Mouse (Mus musculus) midbrain, postnatal 0 days (tissue): ENCODE measurements at regions not wholly inside any gene's neighbourhood (a gene's known extent, or its start where the extent isn't known, plus 50 kb on each side); places are given as distances from the start of the nearest gene placed in this dataset.

Experiments used
- ATAC-seq: fragments of 200-750 bp; cut with Nextera tagmentation; 2 replicates; pipeline ENCODE4 v1.8.0; 2017; ENCODE audit warnings: moderate number of reproducible peaks, mild to moderate bottlenecking, moderate TSS enrichment, moderate library complexity; ENCODE audit not compliant: low FRiP score
- DNase-seq: peaks from one replicate; pipeline ENCODE4 v3.0.0-alpha.2; 2015; ENCODE audit warnings: low spot score
- H3K27ac ChIP-seq: fragments of 300-500 bp; sonication (generic); 2 replicates; pipeline ENCODE4 v1.5.1; 2014; ENCODE audit warnings: low read depth, mild to moderate bottlenecking, low read length, mixed read lengths
- H3K27me3 ChIP-seq: fragments of 300-500 bp; sonication (generic); 2 replicates; pipeline ENCODE4 v1.6.1; 2014; ENCODE audit warnings: low read length, control low read depth, mixed read lengths; ENCODE audit not compliant: insufficient read depth
- H3K36me3 ChIP-seq: fragments of 300-500 bp; sonication (generic); 2 replicates; pipeline ENCODE4 v1.6.1; 2014; ENCODE audit warnings: low read length, control low read depth, mixed read lengths; ENCODE audit not compliant: insufficient read depth
- H3K4me1 ChIP-seq: fragments of 300-500 bp; sonication (generic); 2 replicates; pipeline ENCODE4 v1.6.1; 2014; ENCODE audit warnings: mild to moderate bottlenecking, control low read depth, antibody characterized with exemption, low read length, mixed read lengths; ENCODE audit not compliant: insufficient read depth
- H3K4me2 ChIP-seq: fragments of 300-500 bp; sonication (generic); 2 replicates; pipeline ENCODE4 v1.6.1; 2014; ENCODE audit warnings: low read depth, mild to moderate bottlenecking, low read length, mixed read lengths; ENCODE audit not compliant: poor library complexity, severe bottlenecking
- H3K4me3 ChIP-seq: fragments of 300-500 bp; sonication (generic); 2 replicates; pipeline ENCODE4 v1.5.1; 2014; ENCODE audit warnings: low read depth, mild to moderate bottlenecking, low read length, moderate library complexity
- H3K9ac ChIP-seq: fragments of 300-500 bp; sonication (generic); replicated peaks from 2 replicates; pipeline ENCODE4 v1.6.1; 2014; ENCODE audit warnings: mild to moderate bottlenecking, low read length, moderate library complexity, mixed read lengths; ENCODE audit not compliant: poor library complexity, severe bottlenecking
- H3K9me3 ChIP-seq: fragments of 300-500 bp; sonication (generic); 2 replicates; pipeline ENCODE4 v1.6.1; 2016; ENCODE audit warnings: low read length, control low read depth
- CTCF ChIP-seq: IDR thresholded peaks from 2 replicates; pipeline ENCODE4 v1.5.1; 2016; ENCODE audit warnings: antibody characterized with exemption, mild to moderate bottlenecking
- WGBS: fragments of 180-500 bp; shearing (Covaris S2); extraction: QIAGEN DNeasy Blood & Tissue Kit; methylation state at CpG from one replicate; pipeline ENCODE4 v1.1.7; 2014; 5-methylcytosine and 5-hydroxymethylcytosine counted together

DNA sequence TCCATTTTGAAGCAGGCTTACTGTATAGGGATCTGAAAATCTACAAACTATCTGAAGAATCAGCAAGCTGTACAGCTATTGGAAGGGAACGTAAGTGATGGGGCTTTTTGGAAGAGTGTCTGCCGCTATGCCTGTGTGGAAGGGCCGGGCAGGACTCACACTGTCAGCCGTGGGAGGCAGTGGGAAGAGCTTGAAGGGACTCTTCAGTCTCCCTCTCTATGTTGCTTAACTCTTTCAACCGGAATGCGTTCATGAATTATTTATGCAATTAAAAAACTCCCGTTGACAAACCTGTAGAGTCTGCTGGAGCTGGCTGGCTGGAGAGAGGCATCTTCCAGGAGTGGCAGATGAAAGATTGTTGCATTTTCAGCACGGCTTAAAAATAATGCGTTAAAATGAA lies 243.4 kb downstream of the Foxo1 start:
- Histone ChIP-seq H3K4me2 (no peak overlapping the region), H3K4me3 (no peak overlapping the region), H3K9me3 (no peaks in the 10 kb centered on the region), H3K36me3 (no peaks in the 10 kb centered on the region), H3K27ac (no peak overlapping the region), H3K27me3 (0 out of 2 replicates have a peak, but pooled peaks cover 4% of the 10 kb centered on the region), H3K4me1 (no peaks in the 10 kb centered on the region), H3K9ac (no peak overlapping the region)
- no peak for TF ChIP-seq CTCF
- DNase-seq (peak; percentile 15), ATAC-seq (peak; percentile 38; the same call in 1 of the 2 replicates)
- 50% methylated on average over 9 of the region's 9 CpGs for WGBS

DNA sequence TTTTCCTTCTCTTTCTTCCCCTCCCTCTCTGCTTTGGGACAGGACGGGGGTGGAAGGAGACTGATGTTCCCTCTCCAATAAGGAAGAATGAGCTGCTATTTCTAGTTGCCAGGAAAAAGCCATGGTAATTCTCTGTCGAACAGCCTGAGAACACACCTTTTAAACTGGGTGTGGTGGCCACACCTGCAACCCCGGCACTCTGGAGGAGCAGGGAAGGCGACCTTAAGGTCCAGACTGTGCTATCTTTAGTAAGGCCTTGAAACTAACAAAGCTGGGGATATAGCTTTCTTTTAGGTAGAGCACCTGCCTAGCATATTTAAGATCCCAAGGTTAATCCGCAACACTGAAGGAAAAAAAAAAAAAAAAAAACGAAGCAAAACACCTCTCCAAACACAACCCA lies 242.7 kb downstream of the Foxo1 start:
- H3K9ac ChIP-seq: no peak overlapping the region
- TF ChIP-seq CTCF: no peak
- H3K4me2 ChIP-seq: no peak overlapping the region
- H3K9me3 ChIP-seq: no peaks in the 10 kb centered on the region
- H3K27ac ChIP-seq: no peak overlapping the region
- WGBS: 73% methylated on average over 6 of the region's 6 CpGs
- no peaks in the 10 kb centered on the region for H3K36me3 ChIP-seq
- no peak overlapping the region for H3K4me3 ChIP-seq
- H3K27me3 ChIP-seq: 0 out of 2 replicates have a peak, but pooled peaks cover 4% of the 10 kb centered on the region
- no peak for ATAC-seq
- DNase-seq: no peak
- no peaks in the 10 kb centered on the region for H3K4me1 ChIP-seq

DNA sequence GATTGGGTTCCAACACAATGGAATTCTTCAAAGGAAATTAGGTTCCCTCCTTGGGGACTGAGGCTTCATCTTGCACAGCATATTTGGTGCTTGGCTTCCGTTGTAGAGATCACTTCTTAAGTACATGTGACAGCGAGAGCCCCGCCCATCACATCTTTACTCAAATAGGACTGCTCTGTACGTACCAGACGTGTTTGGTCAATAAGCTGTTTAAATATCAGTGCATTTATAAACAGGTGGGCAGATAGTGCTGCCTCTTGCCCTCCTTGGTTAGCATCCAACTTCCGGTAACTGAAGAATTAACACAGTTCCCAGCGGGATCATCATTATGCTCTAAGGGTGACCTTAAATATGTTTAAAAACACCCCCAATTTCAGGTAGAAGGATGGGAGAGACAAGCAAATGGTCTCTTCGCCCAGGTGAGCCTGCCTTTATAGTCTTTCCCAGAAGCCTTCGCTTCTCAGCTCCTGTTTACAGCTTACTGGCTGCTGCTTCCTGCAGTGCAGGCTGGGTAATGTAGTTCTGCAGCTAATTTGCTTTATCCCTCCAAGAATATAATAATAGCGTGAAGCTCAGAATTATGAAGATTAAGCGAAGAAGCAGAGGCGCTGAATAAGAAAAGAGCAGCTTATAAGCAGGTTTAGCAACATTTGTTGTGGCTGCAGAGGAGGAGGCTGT lies 242.1 kb downstream of the Foxo1 start:
- Histone ChIP-seq H3K27ac (no peak overlapping the region), H3K4me3 (no peak overlapping the region), H3K9me3 (no peaks in the 10 kb centered on the region), H3K4me2 (0 out of 2 replicates have a peak overlapping the region, but pooled peaks have one; percentile 7), H3K9ac (no peak overlapping the region), H3K27me3 (0 out of 2 replicates have a peak, but pooled peaks cover 4% of the 10 kb centered on the region), H3K36me3 (no peaks in the 10 kb centered on the region), H3K4me1 (no peaks in the 10 kb centered on the region)
- 56% methylated on average over 12 of the region's 12 CpGs for WGBS
- ATAC-seq (0 out of 2 replicates have a peak, but pooled peaks have one; percentile 57), DNase-seq (peak; percentile 72)
- TF ChIP-seq CTCF: no peak

DNA sequence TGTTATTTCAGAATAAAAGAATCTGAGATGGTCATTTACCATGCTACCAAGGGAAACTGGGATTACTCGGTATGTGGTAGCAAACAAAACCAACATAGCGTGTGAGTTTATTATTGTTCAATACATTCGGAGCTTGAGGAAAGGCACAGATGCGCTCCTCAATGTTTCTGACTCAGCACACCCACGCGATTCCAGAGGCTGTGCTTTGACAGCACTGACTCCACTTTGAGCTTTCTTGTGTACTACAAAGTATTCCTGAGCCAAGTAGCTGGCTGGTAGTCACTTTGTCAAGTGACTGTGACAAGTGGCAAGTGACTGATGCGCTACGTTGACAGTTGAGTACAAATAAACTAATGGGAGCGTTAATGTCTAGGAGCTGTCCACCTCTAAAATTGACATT lies 235.8 kb downstream of the Foxo1 start:
- TF ChIP-seq CTCF: no peak
- H3K4me3 ChIP-seq: no peak overlapping the region
- no peaks in the 10 kb centered on the region for H3K36me3 ChIP-seq
- DNase-seq (no peak), ATAC-seq (no peak)
- H3K4me2 ChIP-seq: no peak overlapping the region
- H3K27me3 ChIP-seq: no peaks in the 10 kb centered on the region
- no peak overlapping the region for H3K27ac ChIP-seq
- H3K9ac ChIP-seq: no peak overlapping the region
- 82% methylated on average over 9 of the region's 9 CpGs for WGBS
- no peaks in the 10 kb centered on the region for H3K9me3 ChIP-seq
- H3K4me1 ChIP-seq: no peaks in the 10 kb centered on the region

DNA sequence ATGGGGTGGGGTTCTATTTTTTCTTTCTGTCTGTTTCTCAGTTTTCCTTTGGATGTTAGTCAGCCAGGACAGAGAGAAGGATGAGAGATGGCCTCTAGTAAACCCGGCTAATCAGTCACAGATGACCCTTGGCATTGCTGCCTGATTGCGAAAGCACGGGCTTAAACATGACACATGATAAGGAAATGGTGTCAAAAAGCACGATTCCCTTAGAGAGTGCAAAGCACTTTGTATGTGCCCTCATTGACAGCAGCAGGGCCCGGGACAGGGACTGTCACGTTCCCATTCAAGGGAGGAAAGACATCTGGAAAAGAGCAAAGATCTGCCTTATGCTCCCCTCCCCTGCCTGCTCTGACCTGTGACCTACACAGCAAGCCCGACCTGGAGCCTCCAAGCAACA lies 234.1 kb downstream of the Foxo1 start:
- no peak overlapping the region for H3K27ac ChIP-seq
- no peaks in the 10 kb centered on the region for H3K9me3 ChIP-seq
- WGBS: 81% methylated on average over 7 of the region's 7 CpGs
- H3K4me1 ChIP-seq: no peaks in the 10 kb centered on the region
- TF ChIP-seq CTCF: no peak
- H3K4me3 ChIP-seq: no peak overlapping the region
- no peak overlapping the region for H3K4me2 ChIP-seq
- H3K9ac ChIP-seq: no peak overlapping the region
- no peaks in the 10 kb centered on the region for H3K36me3 ChIP-seq
- no peak for DNase-seq
- ATAC-seq: no peak
- H3K27me3 ChIP-seq: no peaks in the 10 kb centered on the region

DNA sequence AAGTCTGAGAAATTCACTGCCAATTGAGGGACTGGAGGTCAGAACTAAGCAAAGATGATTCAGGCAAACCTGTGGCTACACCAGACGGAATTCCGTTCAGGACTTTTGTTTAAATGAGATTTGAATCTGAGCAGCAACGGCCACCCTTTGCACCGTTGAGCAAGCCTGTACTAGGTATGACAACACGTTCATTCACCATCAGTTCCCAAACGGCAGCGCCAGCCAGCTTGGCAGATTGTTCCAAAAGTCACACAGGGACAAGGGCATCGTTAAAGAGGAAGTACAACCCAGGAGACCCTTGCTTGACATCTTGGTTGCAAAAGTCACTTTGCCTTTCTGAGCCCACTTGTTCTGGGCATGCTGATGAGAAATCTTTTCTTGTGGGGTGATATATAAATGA lies 233.5 kb downstream of the Foxo1 start:
- DNase-seq (no peak), ATAC-seq (no peak)
- Histone ChIP-seq H3K36me3 (no peaks in the 10 kb centered on the region), H3K9ac (no peak overlapping the region), H3K27me3 (no peaks in the 10 kb centered on the region), H3K4me1 (no peaks in the 10 kb centered on the region), H3K4me2 (no peak overlapping the region), H3K27ac (no peak overlapping the region), H3K9me3 (no peaks in the 10 kb centered on the region), H3K4me3 (no peak overlapping the region)
- TF ChIP-seq CTCF: no peak
- 91% methylated on average over 8 of the region's 8 CpGs for WGBS
